Comparison of ENCODE assay signal across 9 mouse cellular contexts in genomic region chr5:147958552-147958951, GRCm38 (mm10). TPM values are rescaled to one million over a fixed set of nuclear protein-coding genes. Genes with fewer than 3 reads are reported as not detected.
A peak's percentile ranks its signal among the peaks of the same experiment; 100 is the strongest.
DNase-seq lines count a peak whose midpoint lies in the region; ATAC-seq and TF ChIP-seq lines count a peak whose summit lies in the region.
"Had no signal": no experiment of that assay in that cellular context is flagged by ENCODE, and none has a peak within 500 bp of the region (broad histone marks: within the 10 kb centered on the region; RNA-seq: fewer than 3 reads in every experiment).

No protein-coding gene starts in this region.

- H3K27me3 ChIP-seq in forebrain, embryonic 11.5 days (ENCODE audit: control insufficient read depth, insufficient read depth, low read length), result peaks cover 23% of the 10 kb centered on the region
- H3K27me3 ChIP-seq in forebrain, embryonic 10.5 days (ENCODE audit: poor library complexity, severe bottlenecking), result peaks cover 51% of the 10 kb centered on the region
- peaks cover 30% of the 10 kb centered on the region for H3K27me3 ChIP-seq in lung, embryonic 14.5 days (ENCODE audit: insufficient read depth, low read length)
- H3K27me3 ChIP-seq in forebrain, embryonic 15.5 days, result no peaks in the 10 kb centered on the region; the same call in 1 of the 2 replicates
- H3K27me3 ChIP-seq in midbrain, embryonic 16.5 days (ENCODE audit: control insufficient read depth, insufficient read depth, low read depth, low read length), result peaks cover 4% of the 10 kb centered on the region

- no peaks in the 10 kb centered on the region for H3K36me3 ChIP-seq in forebrain, embryonic 11.5 days (ENCODE audit: control insufficient read depth, insufficient read depth, low read length)
- H3K36me3 ChIP-seq in forebrain, embryonic 10.5 days (replicated peaks), result no peaks in the 10 kb centered on the region
- H3K36me3 ChIP-seq in lung, embryonic 14.5 days (ENCODE audit: insufficient read depth), result no peaks in the 10 kb centered on the region
- H3K36me3 ChIP-seq in forebrain, embryonic 15.5 days, result no peaks in the 10 kb centered on the region
- H3K36me3 ChIP-seq in midbrain, embryonic 16.5 days (ENCODE audit: control insufficient read depth, insufficient read depth, low read length), result no peaks in the 10 kb centered on the region
- H3K36me3 ChIP-seq: liver, embryonic 12.5 days had no signal

- no peak overlapping the region; the same call in 1 of the 2 replicates for H3K4me3 ChIP-seq in forebrain, embryonic 11.5 days (ENCODE audit: low read depth, low read length)
- H3K4me3 ChIP-seq in forebrain, embryonic 10.5 days, result no peak overlapping the region
- no peak overlapping the region for H3K4me3 ChIP-seq in lung, embryonic 14.5 days (ENCODE audit: low read depth, low read length)
- no peak overlapping the region for H3K4me3 ChIP-seq in lung, adult 2 months (replicated peaks; ENCODE audit: extremely low read depth, low read depth, low read length)
- peak overlapping the region; percentile 77 for H3K4me3 ChIP-seq in forebrain, embryonic 15.5 days
- H3K4me3 ChIP-seq in midbrain, embryonic 16.5 days (ENCODE audit: low read depth, low read length), result peak overlapping the region; percentile 80
- H3K4me3 ChIP-seq: liver, embryonic 12.5 days had no signal

- no peak overlapping the region for H3K27ac ChIP-seq in forebrain, embryonic 11.5 days (ENCODE audit: low read depth, low read length)
- no peak overlapping the region for H3K27ac ChIP-seq in forebrain, embryonic 10.5 days
- no peak overlapping the region for H3K27ac ChIP-seq in lung, embryonic 14.5 days (ENCODE audit: low read depth)
- no peak overlapping the region for H3K27ac ChIP-seq in forebrain, embryonic 15.5 days (replicated peaks)
- H3K27ac ChIP-seq in midbrain, embryonic 16.5 days (ENCODE audit: low read length), result no peak overlapping the region
- H3K27ac ChIP-seq: liver, embryonic 12.5 days had no signal

- H3K9me3 ChIP-seq in forebrain, embryonic 11.5 days (ENCODE audit: control insufficient read depth, low read length), result no peaks in the 10 kb centered on the region
- H3K9me3 ChIP-seq in forebrain, embryonic 10.5 days, result no peaks in the 10 kb centered on the region
- no peaks in the 10 kb centered on the region for H3K9me3 ChIP-seq in lung, embryonic 14.5 days (ENCODE audit: low read depth, low read length)
- no peaks in the 10 kb centered on the region for H3K9me3 ChIP-seq in forebrain, embryonic 15.5 days
- no peaks in the 10 kb centered on the region for H3K9me3 ChIP-seq in midbrain, embryonic 16.5 days (replicated peaks; ENCODE audit: control insufficient read depth, low read length, poor library complexity, severe bottlenecking)
- H3K9me3 ChIP-seq: liver, embryonic 12.5 days had no signal

- peak overlapping the region; percentile 2; the same call in 1 of the 2 replicates for H3K4me2 ChIP-seq in forebrain, embryonic 11.5 days (ENCODE audit: low read depth, low read length, severe bottlenecking)
- peak overlapping the region; percentile 87 for H3K4me2 ChIP-seq in lung, embryonic 14.5 days
- H3K4me2 ChIP-seq in forebrain, embryonic 15.5 days (replicated peaks), result peak overlapping the region; percentile 99
- H3K4me2 ChIP-seq in midbrain, embryonic 16.5 days (ENCODE audit: low read length), result peak overlapping the region; percentile 82

- DNase-seq in forebrain, embryonic 11.5 days (ENCODE audit: low spot score), result no peak
- no peak for DNase-seq in forebrain, embryonic 10.5 days (ENCODE audit: extremely low spot score, low spot score)
- no peak for DNase-seq in lung, embryonic 14.5 days
- DNase-seq in lung, adult 2 months, result no peak
- no peak for DNase-seq in gastrocnemius, postnatal 10 days
- no peak for DNase-seq in urinary bladder, postnatal 25 days (ENCODE audit: low spot score)

- WGBS in forebrain, embryonic 11.5 days, result 48% methylated on average over 13 of the region's 13 CpGs
- 46% methylated on average over 13 of the region's 13 CpGs for WGBS in forebrain, embryonic 10.5 days
- 34% methylated on average over 13 of the region's 13 CpGs for WGBS in lung, embryonic 14.5 days
- 39% methylated on average over 13 of the region's 13 CpGs for WGBS in lung, adult 2 months
- WGBS in forebrain, embryonic 15.5 days, result 28% methylated on average over 13 of the region's 13 CpGs
- WGBS in midbrain, embryonic 16.5 days, result 27% methylated on average over 13 of the region's 13 CpGs

- TF ChIP-seq POLR2A in lung, adult 2 months (IDR thresholded peaks at IDR 0.05; ENCODE audit: borderline replicate concordance, extremely low read depth, low read depth, low read length), result no peak

- peaks cover 4% of the 10 kb centered on the region; the same call in 1 of the 2 replicates for H3K4me1 ChIP-seq in forebrain, embryonic 11.5 days (replicated peaks; ENCODE audit: control insufficient read depth, insufficient read depth, low read length)
- H3K4me1 ChIP-seq in forebrain, embryonic 10.5 days, result peaks cover 20% of the 10 kb centered on the region
- H3K4me1 ChIP-seq in lung, embryonic 14.5 days (ENCODE audit: insufficient read depth), result 0 out of 2 replicates have a peak, but pooled peaks cover 4% of the 10 kb centered on the region
- peaks cover 6% of the 10 kb centered on the region; the same call in 1 of the 2 replicates for H3K4me1 ChIP-seq in lung, adult 2 months (ENCODE audit: control insufficient read depth, insufficient read depth, low read length)
- peaks cover 25% of the 10 kb centered on the region for H3K4me1 ChIP-seq in forebrain, embryonic 15.5 days
- peaks cover 14% of the 10 kb centered on the region for H3K4me1 ChIP-seq in midbrain, embryonic 16.5 days (ENCODE audit: control insufficient read depth, insufficient read depth, low read length)

- no peak for TF ChIP-seq CTCF in lung, embryonic 14.5 days (IDR thresholded peaks at IDR 0.05; ENCODE audit: low read depth)
- TF ChIP-seq CTCF in lung, adult 2 months (IDR thresholded peaks at IDR 0.05; ENCODE audit: insufficient read depth, low read length), result no peak

- no peak overlapping the region for H3K9ac ChIP-seq in forebrain, embryonic 11.5 days (ENCODE audit: low read length)
- no peak overlapping the region for H3K9ac ChIP-seq in lung, embryonic 14.5 days
- no peak overlapping the region for H3K9ac ChIP-seq in forebrain, embryonic 15.5 days (replicated peaks)
- peak overlapping the region; percentile 53 for H3K9ac ChIP-seq in midbrain, embryonic 16.5 days (ENCODE audit: low read depth, low read length)
- H3K9ac ChIP-seq: liver, embryonic 12.5 days had no signal

- ATAC-seq in forebrain, embryonic 11.5 days (replicated peaks; ENCODE audit: low FRiP score), result no peak
- ATAC-seq in lung, embryonic 14.5 days (ENCODE audit: insufficient read depth), result no peak
- ATAC-seq in forebrain, embryonic 15.5 days (replicated peaks), result no peak
- no peak for ATAC-seq in midbrain, embryonic 16.5 days
- ATAC-seq: liver, embryonic 12.5 days had no signal

RNA-seq across cellular contexts. Expression of gene Mtus2, which starts 1.4 kb away (rescaled TPM):
- polyA plus RNA-seq in forebrain, embryonic 11.5 days (2014; fragmentation: Nextera tagmentation; extraction: Ambion mirVana), result 8.1 and 8.4 TPM in 2 replicates
- 2.0 and 3.5 TPM in 2 replicates for polyA plus RNA-seq in forebrain, embryonic 10.5 days (2016; fragmentation: Nextera tagmentation; extraction: Ambion mirVana)
- polyA plus RNA-seq in lung, embryonic 14.5 days (2014; fragmentation: Nextera tagmentation; extraction: Ambion mirVana), result 5.5 and 5.7 TPM in 2 replicates
- 4.7 and 6.1 TPM in 2 replicates for polyA plus RNA-seq in lung, adult 2 months (2012; rRNA removed)
- 16.9 and 20.0 TPM in 2 replicates for polyA plus RNA-seq in forebrain, embryonic 15.5 days (2015; fragmentation: Nextera tagmentation; extraction: Ambion mirVana)
- 42.1 and 47.7 TPM in 2 replicates for polyA plus RNA-seq in midbrain, embryonic 16.5 days (2015; fragmentation: Nextera tagmentation; extraction: Ambion mirVana)
- total RNA-seq in gastrocnemius, postnatal 10 days (2021), result under 1 TPM; 0.49 to 0.77 TPM

Comparison
In these comparisons a context has a peak if more than half of its experiments do, and no peak if none do; other contexts are left out.
1. H3K4me3 ChIP-seq: peak in forebrain, embryonic 15.5 days (single experiment) and midbrain, embryonic 16.5 days (single experiment); none in forebrain, embryonic 11.5 days (single experiment), forebrain, embryonic 10.5 days (single experiment), lung, embryonic 14.5 days (single experiment) and lung, adult 2 months (single experiment).
2. H3K4me2 ChIP-seq: peak in every context shown above with its lines; median percentile 99 in forebrain, embryonic 15.5 days; 87 in lung, embryonic 14.5 days; 82 in midbrain, embryonic 16.5 days; 2 in forebrain, embryonic 11.5 days.